Mouse (Mus musculus) megakaryocyte, embryonic 14.5 days (primary cell): ENCODE results near the gene Gcgr.

Experiments used
- FLI1 ChIP-seq: IDR thresholded peaks from 2 replicates; pipeline ENCODE4 v1.6.1; 2012; ENCODE audit warnings: low read length, inconsistent platforms, mixed read lengths
- GATA1 ChIP-seq: IDR thresholded peaks from 3 replicates; pipeline ENCODE4 v1.6.1; 2012; ENCODE audit warnings: mixed read lengths, low read length, inconsistent platforms, borderline replicate concordance

GRCm38 (mm10) chr11:120554834-120555233, 24.3 kb downstream of the Gcgr start:
- TF ChIP-seq GATA1 (no peak), FLI1 (no peak)
